Mouse (Mus musculus): ENCODE results near the gene Mertk.

The Mertk gene

GRCm38 (mm10) chr2:128823893-128824292 lies 125.1 kb downstream of the Mertk start:
- no peak for DNase-seq

- no peak for DNase-seq
Measured at GRCm38 (mm10) chr2:128827787-128828186, 129.0 kb downstream of the Mertk start.

GRCm38 (mm10) chr2:128832611-128833010 lies 133.9 kb downstream of the Mertk start:
- DNase-seq = no peak

GRCm38 (mm10) chr2:128833035-128833434 lies 134.3 kb downstream of the Mertk start:
- no peak for DNase-seq

- DNase-seq = no peak
Measured at GRCm38 (mm10) chr2:128833435-128833834, 134.7 kb downstream of the Mertk start.

- DNase-seq = no peak
Measured at GRCm38 (mm10) chr2:128837531-128837930, 138.8 kb downstream of the Mertk start.

GRCm38 (mm10) chr2:128838611-128839010 lies 139.9 kb downstream of the Mertk start:
- no peak for DNase-seq

GRCm38 (mm10) chr2:128839501-128839900 lies 140.7 kb downstream of the Mertk start:
- DNase-seq = no peak

- DNase-seq = no peak
Measured at GRCm38 (mm10) chr2:128842437-128842836, 143.7 kb downstream of the Mertk start.

- no peak for DNase-seq
Measured at GRCm38 (mm10) chr2:128850036-128850435, 151.3 kb downstream of the Mertk start.
